Mouse (Mus musculus): Measurements from ENCODE around the gene Phf2. TPM values are rescaled to one million over a fixed set of nuclear protein-coding genes. Genes with fewer than 3 reads are reported as not detected.

Phf2 gene
- polyA plus RNA-seq, 2 experiments = 2.3 to 5.0 TPM

GRCm38 (mm10) chr13:48756769-48757168 lies 114.2 kb downstream of the Phf2 start:
- DNase-seq (ENCODE audit: low read depth in 3 of 3, low spot score in 3 of 3) = no peak
- Histone ChIP-seq H3K4me1 (replicated peaks; ENCODE audit: control insufficient read depth in 2 of 2, insufficient read depth in 2 of 2, low read length in 1 of 2) (no peaks in the 10 kb centered on the region), H3K4me2 (ENCODE audit: low read depth) (no peak overlapping the region), H3K36me3 (replicated peaks; ENCODE audit: control insufficient read depth, insufficient read depth, low read depth) (no peaks in the 10 kb centered on the region), H3K4me3 (ENCODE audit: insufficient read depth in 1 of 2, low read depth in 2 of 2, low read length in 2 of 2) (no peak overlapping the region), H3K27me3 (ENCODE audit: control insufficient read depth, insufficient read depth, low read length) (no peaks in the 10 kb centered on the region), H3K9ac (replicated peaks) (no peak overlapping the region), H3K27ac (no peak overlapping the region), H3K9me3 (ENCODE audit: control insufficient read depth, low read length) (no peaks in the 10 kb centered on the region)
- TF ChIP-seq EP300 (IDR thresholded peaks at IDR 0.05; ENCODE audit: low read depth) (no peak), CTCF (IDR thresholded peaks at IDR 0.05; ENCODE audit: low read depth) (no peak)
- WGBS (ENCODE audit: insufficient replicate concordance) = 52% methylated on average over 15 of the region's 15 CpGs
- no peak for ATAC-seq (ENCODE audit: insufficient read depth)

Other genes with a start within 250 kb of the Phf2 start
- gene Ptpdc1, start 245.5 kb downstream of the Phf2 start, polyA plus RNA-seq (2012; rRNA removed) = 0.21 and 0.33 TPM in 2 replicates
- gene Ptpdc1, start 245.5 kb downstream of the Phf2 start, polyA plus RNA-seq (2014; fragmentation: Nextera tagmentation; extraction: Ambion mirVana) = 0.27 and 0.40 TPM in 2 replicates
- 0.49 and 0.64 TPM in 2 replicates for gene Barx1, start 208.1 kb downstream of the Phf2 start, polyA plus RNA-seq (2012; rRNA removed)
- 0.11 and 0.25 TPM in 2 replicates for gene Barx1, start 208.1 kb downstream of the Phf2 start, polyA plus RNA-seq (2014; fragmentation: Nextera tagmentation; extraction: Ambion mirVana)
- 33.9 and 37.4 TPM in 2 replicates for gene Fam120a, start 96.9 kb upstream of the Phf2 start, polyA plus RNA-seq (2012; rRNA removed)
- gene Fam120a, start 96.9 kb upstream of the Phf2 start, polyA plus RNA-seq (2014; fragmentation: Nextera tagmentation; extraction: Ambion mirVana) = 19.1 and 23.2 TPM in 2 replicates